Mouse (Mus musculus) kidney, postnatal 0 days (tissue): ENCODE measurements around the gene Gas2l1. TPM values are rescaled to one million over a fixed set of nuclear protein-coding genes. Genes with fewer than 3 reads are reported as not detected.

Experiments used
- ATAC-seq: fragments of 200-750 bp; cut with Nextera tagmentation; replicated peaks from 2 replicates; pipeline ENCODE4 v1.8.0; 2017; ENCODE audit warnings: low read depth, moderate number of reproducible peaks, moderate TSS enrichment, moderate library complexity; ENCODE audit not compliant: low FRiP score
- DNase-seq: peaks from one replicate; pipeline ENCODE4 v3.0.0-alpha.2; 2016; ENCODE audit warnings: low spot score
- H3K27ac ChIP-seq: fragments of 300-500 bp; sonication (generic); 2 replicates; pipeline ENCODE4 v1.5.1; 2014; ENCODE audit warnings: mild to moderate bottlenecking
- H3K27me3 ChIP-seq: fragments of 300-500 bp; sonication (generic); 2 replicates; pipeline ENCODE4 v1.6.1; 2014; ENCODE audit warnings: low read length, mixed read lengths; ENCODE audit not compliant: insufficient read depth
- H3K36me3 ChIP-seq: fragments of 300-500 bp; sonication (generic); 2 replicates; pipeline ENCODE4 v1.6.1; 2014; ENCODE audit warnings: low read length, mixed read lengths; ENCODE audit not compliant: insufficient read depth
- H3K4me1 ChIP-seq: fragments of 300-500 bp; sonication (generic); replicated peaks from 2 replicates; pipeline ENCODE4 v1.6.1; 2014; ENCODE audit warnings: antibody characterized with exemption, low read length, mixed read lengths; ENCODE audit not compliant: insufficient read depth
- H3K4me2 ChIP-seq: fragments of 300-500 bp; sonication (generic); 2 replicates; pipeline ENCODE4 v1.6.1; 2014; ENCODE audit warnings: mild to moderate bottlenecking, low read length, moderate library complexity, mixed read lengths
- H3K4me3 ChIP-seq: fragments of 300-500 bp; sonication (generic); replicated peaks from 2 replicates; pipeline ENCODE4 v1.5.1; 2014; ENCODE audit warnings: low read depth, low read length
- H3K9ac ChIP-seq: fragments of 300-500 bp; sonication (generic); 2 replicates; pipeline ENCODE4 v1.6.1; 2014; ENCODE audit warnings: low read depth, low read length
- H3K9me3 ChIP-seq: fragments of 300-500 bp; sonication (generic); replicated peaks from 2 replicates; pipeline ENCODE4 v1.6.1; 2016; ENCODE audit warnings: low read length, inconsistent platforms, mixed read lengths
- CTCF ChIP-seq: IDR thresholded peaks from 2 replicates; pipeline ENCODE4 v1.5.1; 2016; ENCODE audit warnings: antibody characterized with exemption, low read depth, mild to moderate bottlenecking, moderate library complexity
- WGBS: fragments of 180-500 bp; shearing (Covaris S2); extraction: QIAGEN DNeasy Blood & Tissue Kit; methylation state at CpG from one replicate; pipeline ENCODE4 v1.1.7; 2014; 5-methylcytosine and 5-hydroxymethylcytosine counted together
- polyA plus RNA-seq: library from polyadenylated mRNA; unstranded; fragments of >200 nt; fragmentation: Nextera tagmentation; extraction: Ambion mirVana; gene quantifications from 2 replicates; pipeline ENCODE4 v1.2.1, GENCODE M21; 2015

The Gas2l1 gene
- polyA plus RNA-seq, 1 experiment from 2014 or later, result 30.3 TPM

- WGBS, result 1% methylated on average over 76 of the region's 77 CpGs
- H3K36me3 ChIP-seq, result no peaks in the 10 kb centered on the region
- no peak for TF ChIP-seq CTCF
- no peaks in the 10 kb centered on the region for H3K9me3 ChIP-seq
- DNase-seq (peak; percentile 56), ATAC-seq (no peak; the same call in 1 of the 2 replicates)
- H3K9ac ChIP-seq, result peak within 1 kb of the TSS; percentile 51
- peaks cover 7% of the 10 kb centered on the region for H3K27me3 ChIP-seq
- peak within 1 kb of the TSS; percentile 35 for H3K4me3 ChIP-seq
- H3K4me2 ChIP-seq, result peak within 1 kb of the TSS; percentile 69
- H3K4me1 ChIP-seq, result peaks cover 24% of the 10 kb centered on the region
- no peak within 1 kb of the TSS for H3K27ac ChIP-seq
Observed at GRCm38 (mm10) chr11:5057856-5058641, 7.1 kb downstream of the Gas2l1 start, which contains the start of gene Rasl10a. Gene Rasl10a (plus strand): TSS chr11:5058128.

- H3K4me1 ChIP-seq, result peaks cover 19% of the 10 kb centered on the region
- no peaks in the 10 kb centered on the region for H3K9me3 ChIP-seq
- WGBS, result 15% methylated on average over 8 of the region's 8 CpGs
- TF ChIP-seq CTCF, result no peak
- H3K9ac ChIP-seq, result peak overlapping the region; percentile 51
- H3K36me3 ChIP-seq, result no peaks in the 10 kb centered on the region
- H3K4me2 ChIP-seq, result peak overlapping the region; percentile 69
- H3K27me3 ChIP-seq, result peaks cover 7% of the 10 kb centered on the region
- ATAC-seq (no peak), DNase-seq (no peak)
- peak overlapping the region; percentile 35 for H3K4me3 ChIP-seq
- no peak overlapping the region for H3K27ac ChIP-seq
Observed at GRCm38 (mm10) chr11:5057541-5057855, 7.6 kb downstream of the Gas2l1 start.

GRCm38 (mm10) chr11:5057064-5057463 lies 8.1 kb downstream of the Gas2l1 start:
- H3K4me3 ChIP-seq, result no peak overlapping the region
- DNase-seq (no peak), ATAC-seq (no peak)
- H3K36me3 ChIP-seq, result no peaks in the 10 kb centered on the region
- H3K27ac ChIP-seq, result no peak overlapping the region
- no peaks in the 10 kb centered on the region for H3K9me3 ChIP-seq
- 64% methylated on average over 8 of the region's 8 CpGs for WGBS
- H3K4me2 ChIP-seq, result no peak overlapping the region
- no peak overlapping the region for H3K9ac ChIP-seq
- no peak for TF ChIP-seq CTCF
- peaks cover 7% of the 10 kb centered on the region for H3K27me3 ChIP-seq
- H3K4me1 ChIP-seq, result peaks cover 15% of the 10 kb centered on the region

GRCm38 (mm10) chr11:5055945-5056938 lies 8.9 kb downstream of the Gas2l1 start:
- Histone ChIP-seq H3K27ac (no peak overlapping the region), H3K27me3 (peaks cover 7% of the 10 kb centered on the region), H3K4me1 (peaks cover 12% of the 10 kb centered on the region; the same call in 1 of the 2 replicates), H3K4me2 (no peak overlapping the region), H3K9ac (no peak overlapping the region), H3K36me3 (no peaks in the 10 kb centered on the region), H3K4me3 (no peak overlapping the region), H3K9me3 (no peaks in the 10 kb centered on the region)
- DNase-seq, result no peak
- ATAC-seq, result no peak
- WGBS, result 42% methylated on average over 23 of the region's 23 CpGs
- TF ChIP-seq CTCF, result no peak

GRCm38 (mm10) chr11:5054874-5055273 lies 10.3 kb downstream of the Gas2l1 start:
- no peak for ATAC-seq
- 59% methylated on average over 6 of the region's 6 CpGs for WGBS
- Histone ChIP-seq H3K4me2 (no peak overlapping the region), H3K9me3 (no peaks in the 10 kb centered on the region), H3K9ac (no peak overlapping the region), H3K4me3 (no peak overlapping the region), H3K27me3 (peaks cover 7% of the 10 kb centered on the region), H3K27ac (no peak overlapping the region), H3K4me1 (peaks cover 12% of the 10 kb centered on the region; the same call in 1 of the 2 replicates), H3K36me3 (no peaks in the 10 kb centered on the region)
- DNase-seq, result no peak
- no peak; the same call in 1 of the 2 replicates for TF ChIP-seq CTCF

- Histone ChIP-seq H3K36me3 (no peaks in the 10 kb centered on the region), H3K9me3 (no peaks in the 10 kb centered on the region), H3K4me2 (no peak overlapping the region), H3K27ac (no peak overlapping the region), H3K9ac (no peak overlapping the region), H3K27me3 (peaks cover 5% of the 10 kb centered on the region), H3K4me1 (peaks cover 12% of the 10 kb centered on the region; the same call in 1 of the 2 replicates), H3K4me3 (no peak overlapping the region)
- WGBS, result 84% methylated on average over 14 of the region's 14 CpGs
- ATAC-seq (no peak), DNase-seq (no peak)
- no peak for TF ChIP-seq CTCF
Observed at GRCm38 (mm10) chr11:5054151-5054550, 11.0 kb downstream of the Gas2l1 start.
